Comparison of ENCODE assay signal across 13 mouse cellular contexts in genomic region chr8:116384418-116385089, GRCm38 (mm10).
DNase-seq lines count a peak whose midpoint lies in the region; ATAC-seq and TF ChIP-seq lines count a peak whose summit lies in the region.
"Had no signal": no experiment of that assay in that cellular context is flagged by ENCODE, and none has a peak within 500 bp of the region (broad histone marks: within the 10 kb centered on the region; RNA-seq: fewer than 3 reads in every experiment).

No protein-coding gene starts in this region.

- WGBS in midbrain, embryonic 11.5 days: 83% methylated on average over 15 of the region's 15 CpGs
- 82% methylated on average over 15 of the region's 15 CpGs for WGBS in lung, postnatal 0 days

- TF ChIP-seq CTCF in gastrocnemius, adult 2 months (IDR thresholded peaks at IDR 0.05): no peak
- TF ChIP-seq CTCF in lung, postnatal 0 days (IDR thresholded peaks at IDR 0.05): no peak

- no peaks in the 10 kb centered on the region for H3K27me3 ChIP-seq in midbrain, embryonic 11.5 days (ENCODE audit: control insufficient read depth, insufficient read depth, low read length)
- H3K27me3 ChIP-seq in lung, postnatal 0 days (replicated peaks; ENCODE audit: insufficient read depth, low read length): no peaks in the 10 kb centered on the region

- intact Hi-C loops in gastrocnemius, adult 2 months (cut with DNase I): no loop called here

- no peaks in the 10 kb centered on the region for H3K9me3 ChIP-seq in midbrain, embryonic 11.5 days (ENCODE audit: control insufficient read depth, low read length)
- H3K9me3 ChIP-seq in lung, postnatal 0 days (ENCODE audit: low read length): no peaks in the 10 kb centered on the region

- no peaks in the 10 kb centered on the region for H3K4me1 ChIP-seq in midbrain, embryonic 11.5 days (ENCODE audit: control insufficient read depth, insufficient read depth, low read length)
- no peaks in the 10 kb centered on the region for H3K4me1 ChIP-seq in lung, postnatal 0 days (ENCODE audit: insufficient read depth, low read depth, low read length)

- TF ChIP-seq EP300 in lung, postnatal 0 days (IDR thresholded peaks at IDR 0.05): no peak

- no peak overlapping the region for H3K4me2 ChIP-seq in midbrain, embryonic 11.5 days
- H3K4me2 ChIP-seq in lung, postnatal 0 days (replicated peaks; ENCODE audit: low read depth, low read length): no peak overlapping the region

- ATAC-seq in midbrain, embryonic 11.5 days (ENCODE audit: low FRiP score): no peak
- ATAC-seq in lung, postnatal 0 days: no peak

- H3K9ac ChIP-seq in midbrain, embryonic 11.5 days (ENCODE audit: low read length): no peak overlapping the region
- no peak overlapping the region for H3K9ac ChIP-seq in lung, postnatal 0 days (replicated peaks; ENCODE audit: low read depth)

- 0 out of 2 replicates have a peak overlapping the region, but pooled peaks have one; percentile 33 for H3K4me3 ChIP-seq in gastrocnemius, adult 2 months
- no peak overlapping the region for H3K4me3 ChIP-seq in midbrain, embryonic 11.5 days (ENCODE audit: low read depth, low read length)
- H3K4me3 ChIP-seq in lung, postnatal 0 days (ENCODE audit: low read depth, low read length): no peak overlapping the region

- no peak for DNase-seq in gastrocnemius, adult 2 months
- DNase-seq in gastrocnemius, adult 18-20 months (ENCODE audit: low spot score): no peak
- peak; percentile 45 for DNase-seq in retina, postnatal 1 day
- no peak for DNase-seq in retina, embryonic 14.5 days (ENCODE audit: low spot score)
- peak; percentile 51 for DNase-seq in midbrain, embryonic 11.5 days (ENCODE audit: low spot score, missing footprints)
- no peak for DNase-seq in lung, postnatal 0 days (ENCODE audit: low spot score)
- no peak for DNase-seq in urinary bladder, adult 18-20 months (ENCODE audit: low spot score in 2 of 2)
- DNase-seq in T-cell, adult 2 months (ENCODE audit: low spot score): no peak
- DNase-seq: cerebellum, adult 8-10 months; left cerebral cortex, postnatal 4 days; lung, adult 18-20 months; right cerebral cortex, postnatal 4 days had no signal

- no peaks in the 10 kb centered on the region for H3K36me3 ChIP-seq in midbrain, embryonic 11.5 days (ENCODE audit: control insufficient read depth, insufficient read depth, low read length)
- H3K36me3 ChIP-seq in lung, postnatal 0 days (ENCODE audit: insufficient read depth, low read length): no peaks in the 10 kb centered on the region
- H3K36me3 ChIP-seq: G1E had no signal

- H3K27ac ChIP-seq in gastrocnemius, adult 2 months: peak overlapping the region; percentile 72
- H3K27ac ChIP-seq in midbrain, embryonic 11.5 days (ENCODE audit: low read depth, low read length): no peak overlapping the region
- H3K27ac ChIP-seq in lung, postnatal 0 days (ENCODE audit: low read length): no peak overlapping the region

Comparison
In these comparisons a context has a peak if more than half of its experiments do, and no peak if none do; other contexts are left out.
1. DNase-seq: peak in retina, postnatal 1 day (single experiment) and midbrain, embryonic 11.5 days (single experiment); none in gastrocnemius, adult 2 months (single experiment), gastrocnemius, adult 18-20 months (single experiment), retina, embryonic 14.5 days (single experiment), lung, postnatal 0 days (single experiment), urinary bladder, adult 18-20 months (0 of 2) and T-cell, adult 2 months (single experiment).